Mouse (Mus musculus) kidney, embryonic 14.5 days (tissue): ENCODE data around the gene Tspan31. TPM values are rescaled to one million over a fixed set of nuclear protein-coding genes. Genes with fewer than 3 reads are reported as not detected.

Experiments
- ATAC-seq: fragments of 200-750 bp; cut with Nextera tagmentation; 2 replicates; pipeline ENCODE4 v1.8.0; 2017; ENCODE audit warnings: moderate number of reproducible peaks, mild to moderate bottlenecking, moderate TSS enrichment, moderate library complexity; ENCODE audit not compliant: low FRiP score, low TSS enrichment
- H3K27ac ChIP-seq: fragments of 300-500 bp; sonication (generic); 2 replicates; pipeline ENCODE4 v1.5.1; 2014; ENCODE audit warnings: low read depth, mild to moderate bottlenecking, low read length, moderate library complexity, mixed read lengths
- H3K27me3 ChIP-seq: fragments of 300-500 bp; sonication (generic); 2 replicates; pipeline ENCODE4 v1.6.1; 2014; ENCODE audit warnings: mild to moderate bottlenecking, low read length; ENCODE audit not compliant: control insufficient read depth, insufficient read depth
- H3K36me3 ChIP-seq: fragments of 300-500 bp; sonication (generic); 2 replicates; pipeline ENCODE4 v1.6.1; 2014; ENCODE audit warnings: low read length, mixed read lengths; ENCODE audit not compliant: control insufficient read depth, insufficient read depth
- H3K4me1 ChIP-seq: fragments of 300-500 bp; sonication (generic); 2 replicates; pipeline ENCODE4 v1.6.1; 2014; ENCODE audit warnings: low read length, mixed read lengths; ENCODE audit not compliant: control insufficient read depth, insufficient read depth
- H3K4me2 ChIP-seq: fragments of 300-500 bp; sonication (generic); replicated peaks from 2 replicates; pipeline ENCODE4 v1.6.1; 2014; ENCODE audit warnings: low read depth, mild to moderate bottlenecking, low read length
- H3K4me3 ChIP-seq: fragments of 300-500 bp; sonication (generic); 2 replicates; pipeline ENCODE4 v1.5.1; 2014; ENCODE audit warnings: mild to moderate bottlenecking, low read length
- H3K9ac ChIP-seq: fragments of 300-500 bp; sonication (generic); 2 replicates; pipeline ENCODE4 v1.6.1; 2014; ENCODE audit warnings: low read depth, mild to moderate bottlenecking, low read length, moderate library complexity
- H3K9me3 ChIP-seq: fragments of 300-500 bp; sonication (generic); 2 replicates; pipeline ENCODE4 v1.6.1; 2016; ENCODE audit warnings: low read length; ENCODE audit not compliant: control insufficient read depth
- WGBS: fragments of 180-500 bp; shearing (Covaris S2); extraction: QIAGEN DNeasy Blood & Tissue Kit; methylation state at CpG from one replicate; pipeline ENCODE4 v1.1.7; 2014; 5-methylcytosine and 5-hydroxymethylcytosine counted together
- polyA plus RNA-seq: library from polyadenylated mRNA; unstranded; fragments of >200 nt; fragmentation: Nextera tagmentation; extraction: Ambion mirVana; gene quantifications from 2 replicates; pipeline ENCODE4 v1.2.1, GENCODE M21; 2014

Gene Tspan31
- polyA plus RNA-seq, 1 experiment from 2014 or later = 153 TPM

GRCm38 (mm10) chr10:127090560-127091411 lies 20.7 kb upstream of the Tspan31 start:
- WGBS = 7% methylated on average over 55 of the region's 57 CpGs
- no peak overlapping the region for H3K27ac ChIP-seq
- peak; percentile 37 for ATAC-seq
- H3K27me3 ChIP-seq = peaks cover 45% of the 10 kb centered on the region
- H3K36me3 ChIP-seq = no peaks in the 10 kb centered on the region; the same call in 1 of the 2 replicates
- 0 out of 2 replicates have a peak, but pooled peaks cover 11% of the 10 kb centered on the region for H3K4me1 ChIP-seq
- peak overlapping the region; percentile 26 for H3K4me3 ChIP-seq
- no peak overlapping the region for H3K9ac ChIP-seq
- peak overlapping the region; percentile 24 for H3K4me2 ChIP-seq
- no peaks in the 10 kb centered on the region for H3K9me3 ChIP-seq

DNA sequence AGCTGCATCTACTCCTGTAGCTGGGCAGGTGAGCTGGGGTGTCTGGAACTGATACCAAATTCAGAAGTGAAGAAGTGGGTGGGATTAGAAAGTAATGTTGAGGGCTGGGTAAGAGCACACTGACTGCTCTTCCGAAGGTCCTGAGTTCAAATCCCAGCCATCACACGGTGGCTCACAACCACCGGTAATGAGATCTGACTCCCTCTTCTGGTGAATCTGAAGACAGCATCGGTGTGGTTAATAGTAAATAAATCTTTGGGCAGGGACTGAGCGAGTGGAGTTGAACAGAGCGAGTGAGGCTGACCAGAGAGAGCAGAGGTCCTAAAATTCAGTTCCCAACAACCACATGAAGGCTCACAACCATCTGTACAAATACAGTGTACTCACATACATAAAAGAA lies 15.6 kb upstream of the Tspan31 start:
- 67% methylated on average over 6 of the region's 6 CpGs for WGBS

DNA sequence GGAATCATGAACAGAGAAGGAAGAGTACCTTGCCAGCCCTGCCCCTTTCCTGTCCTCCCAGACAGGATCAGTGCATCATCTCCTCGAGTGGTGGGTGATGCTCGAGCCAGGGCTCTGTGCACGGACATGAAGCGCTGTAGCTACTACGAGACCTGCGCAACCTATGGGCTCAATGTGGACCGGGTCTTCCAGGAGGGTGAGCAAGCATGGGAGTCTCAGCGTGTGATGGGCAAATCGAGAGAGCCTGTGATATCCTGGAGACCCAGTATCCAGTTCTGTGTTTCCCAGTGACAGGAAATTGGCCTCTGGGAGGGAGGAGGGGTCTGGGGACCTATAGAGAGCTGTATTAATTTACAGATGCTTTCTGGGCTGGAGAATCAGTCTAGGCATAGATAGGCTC lies 15.0 kb upstream of the Tspan31 start:
- H3K36me3 ChIP-seq = no peaks in the 10 kb centered on the region
- WGBS = 81% methylated on average over 9 of the region's 9 CpGs
- no peak overlapping the region for H3K27ac ChIP-seq
- H3K27me3 ChIP-seq = peaks cover 51% of the 10 kb centered on the region
- ATAC-seq = no peak
- H3K4me1 ChIP-seq = peaks cover 13% of the 10 kb centered on the region
- no peak overlapping the region for H3K4me3 ChIP-seq
- H3K9ac ChIP-seq = no peak overlapping the region
- H3K4me2 ChIP-seq = no peak overlapping the region
- no peaks in the 10 kb centered on the region for H3K9me3 ChIP-seq

More for the DNA sequence above, 15.6 kb upstream of the Tspan31 start:
- no peak overlapping the region for H3K4me2 ChIP-seq
- H3K9ac ChIP-seq = no peak overlapping the region
- H3K27ac ChIP-seq = no peak overlapping the region
- no peaks in the 10 kb centered on the region for H3K36me3 ChIP-seq
- no peak for ATAC-seq
- no peak overlapping the region for H3K4me3 ChIP-seq
- H3K4me1 ChIP-seq = peaks cover 12% of the 10 kb centered on the region
- peaks cover 51% of the 10 kb centered on the region for H3K27me3 ChIP-seq
- H3K9me3 ChIP-seq = no peaks in the 10 kb centered on the region

DNA sequence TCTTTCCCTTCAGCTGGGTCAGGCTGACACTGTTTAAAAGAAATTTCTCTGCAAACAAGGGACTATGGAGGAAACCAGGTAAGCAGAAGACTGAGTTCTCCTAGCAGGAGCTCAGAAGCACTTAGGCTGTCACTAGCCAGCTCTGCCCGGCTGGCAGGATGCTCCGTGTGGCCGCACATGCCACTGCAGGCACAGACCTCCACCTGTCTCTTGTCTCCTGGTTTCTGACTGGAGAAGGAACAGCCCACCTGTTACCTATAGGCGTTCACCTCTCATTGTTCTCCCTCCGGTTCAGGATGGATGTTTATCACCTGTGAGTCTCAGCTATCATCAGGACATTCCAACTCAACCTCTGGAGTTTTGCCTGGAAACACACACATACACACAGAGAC lies 13.8 kb upstream of the Tspan31 start:
- H3K4me2 ChIP-seq = no peak overlapping the region
- no peak overlapping the region for H3K9ac ChIP-seq
- H3K27me3 ChIP-seq = peaks cover 51% of the 10 kb centered on the region
- H3K36me3 ChIP-seq = no peaks in the 10 kb centered on the region
- WGBS = 46% methylated on average over 5 of the region's 5 CpGs
- no peak overlapping the region for H3K27ac ChIP-seq
- H3K4me1 ChIP-seq = peaks cover 24% of the 10 kb centered on the region
- no peak for ATAC-seq
- no peaks in the 10 kb centered on the region for H3K9me3 ChIP-seq
- H3K4me3 ChIP-seq = no peak overlapping the region

DNA sequence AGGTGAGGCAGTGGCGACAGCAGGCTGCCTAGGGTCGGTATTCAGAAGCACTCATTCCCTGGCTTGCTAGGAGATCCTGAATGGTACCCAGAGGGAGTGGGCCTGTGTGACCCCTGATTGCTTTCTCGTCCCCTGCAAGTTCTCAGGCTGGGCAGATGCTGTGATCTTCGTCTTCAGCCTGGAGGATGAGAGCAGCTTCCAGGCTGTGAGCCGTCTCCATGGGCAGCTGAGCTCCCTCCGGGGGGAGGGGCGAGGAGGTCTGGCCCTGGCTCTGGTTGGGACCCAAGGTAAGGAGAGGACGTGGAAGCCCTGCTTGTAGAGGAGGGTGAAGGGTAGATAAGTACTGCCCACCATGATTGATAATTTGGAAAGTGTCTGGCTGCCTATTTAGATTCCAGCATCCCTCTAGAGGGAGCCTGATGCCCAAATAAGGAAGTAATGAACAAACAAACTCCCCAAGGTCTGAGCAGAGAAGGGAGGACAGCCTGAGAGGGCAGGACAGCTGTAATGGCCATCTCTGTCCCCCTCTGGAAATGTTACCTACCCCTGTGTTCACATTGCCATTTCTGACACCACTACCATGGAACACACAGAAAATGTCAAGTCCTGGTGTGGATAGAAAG lies 13.3 kb upstream of the Tspan31 start:
- H3K9ac ChIP-seq = no peak overlapping the region
- H3K27ac ChIP-seq = no peak overlapping the region
- H3K4me1 ChIP-seq = peaks cover 25% of the 10 kb centered on the region
- no peaks in the 10 kb centered on the region for H3K36me3 ChIP-seq
- H3K9me3 ChIP-seq = no peaks in the 10 kb centered on the region
- 26% methylated on average over 8 of the region's 8 CpGs for WGBS
- H3K4me3 ChIP-seq = no peak overlapping the region
- H3K27me3 ChIP-seq = peaks cover 55% of the 10 kb centered on the region
- no peak for ATAC-seq
- no peak overlapping the region for H3K4me2 ChIP-seq

- no peak overlapping the region for H3K4me2 ChIP-seq
- no peaks in the 10 kb centered on the region for H3K36me3 ChIP-seq
- no peak overlapping the region; the same call in 1 of the 2 replicates for H3K9ac ChIP-seq
- WGBS = 28% methylated on average over 8 of the region's 8 CpGs
- peaks cover 28% of the 10 kb centered on the region for H3K4me1 ChIP-seq
- no peak for ATAC-seq
- H3K27ac ChIP-seq = no peak overlapping the region
- peak overlapping the region; percentile 29 for H3K4me3 ChIP-seq
- H3K27me3 ChIP-seq = peaks cover 63% of the 10 kb centered on the region
- no peaks in the 10 kb centered on the region for H3K9me3 ChIP-seq
Measured at GRCm38 (mm10) chr10:127081996-127082620, 12.0 kb upstream of the Tspan31 start.

DNA sequence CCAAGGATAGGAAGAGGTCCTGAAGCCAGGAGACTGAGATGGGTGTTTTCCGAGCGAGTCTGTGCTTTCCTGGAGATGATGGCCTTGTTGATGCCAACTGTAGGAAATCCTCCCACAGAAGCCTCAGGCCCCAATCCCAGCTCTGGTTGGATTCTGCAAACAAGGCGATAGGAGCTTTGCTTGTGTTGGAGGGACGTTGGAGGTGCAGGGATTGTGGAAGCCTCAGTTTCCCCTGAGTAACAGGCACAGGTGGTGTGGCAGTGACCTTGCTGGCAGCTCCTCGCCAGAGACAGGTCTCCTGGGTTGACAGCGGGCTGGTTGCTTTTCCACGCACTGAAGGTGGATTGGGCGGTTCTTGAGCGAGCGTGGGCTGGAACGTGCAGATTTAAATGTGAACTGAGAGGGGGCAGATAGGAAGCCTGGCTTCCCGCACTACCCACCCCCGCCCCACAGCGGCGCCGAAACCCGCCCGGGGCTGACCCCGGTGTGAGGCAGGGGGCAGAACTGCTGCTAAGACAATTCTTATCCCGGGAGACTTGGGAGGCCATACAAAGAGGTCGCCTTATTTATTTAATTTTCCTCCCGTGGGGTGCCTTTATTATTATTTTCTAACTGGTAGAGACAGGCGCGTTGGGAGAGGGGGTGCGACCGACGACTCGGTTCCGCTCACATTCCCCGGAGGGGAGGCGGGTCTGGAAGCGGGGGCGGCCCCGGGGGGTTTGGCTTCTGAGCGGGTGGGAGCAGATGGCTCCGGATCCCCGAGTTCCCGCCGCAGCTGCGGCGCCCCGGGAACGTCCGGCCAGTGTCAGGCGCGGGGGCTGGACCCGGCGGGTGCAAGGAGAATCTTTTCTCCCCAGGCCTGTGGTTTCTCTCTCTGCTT lies 11.1 kb upstream of the Tspan31 start:
- peaks cover 72% of the 10 kb centered on the region for H3K27me3 ChIP-seq
- peaks cover 28% of the 10 kb centered on the region for H3K4me1 ChIP-seq
- H3K36me3 ChIP-seq = no peaks in the 10 kb centered on the region
- 2% methylated on average over 48 of the region's 48 CpGs for WGBS
- ATAC-seq = no peak
- no peak overlapping the region for H3K27ac ChIP-seq
- no peaks in the 10 kb centered on the region for H3K9me3 ChIP-seq
- peak overlapping the region; percentile 29 for H3K4me3 ChIP-seq
- H3K4me2 ChIP-seq = peak overlapping the region; percentile 48
- 0 out of 2 replicates have a peak overlapping the region, but pooled peaks have one; percentile 13 for H3K9ac ChIP-seq

- H3K27me3 ChIP-seq = peaks cover 76% of the 10 kb centered on the region
- 2% methylated on average over 58 of the region's 70 CpGs for WGBS
- 0 out of 2 replicates have a peak, but pooled peaks have one; percentile 10 for ATAC-seq
- H3K27ac ChIP-seq = no peak overlapping the region
- peak overlapping the region; percentile 53 for H3K9ac ChIP-seq
- peak overlapping the region; percentile 51 for H3K4me3 ChIP-seq
- no peaks in the 10 kb centered on the region for H3K36me3 ChIP-seq
- H3K4me2 ChIP-seq = peak overlapping the region; percentile 96
- peaks cover 28% of the 10 kb centered on the region for H3K4me1 ChIP-seq
- H3K9me3 ChIP-seq = no peaks in the 10 kb centered on the region
Measured at GRCm38 (mm10) chr10:127079665-127080391, 9.8 kb upstream of the Tspan31 start.
